In the genomic region with DNA sequence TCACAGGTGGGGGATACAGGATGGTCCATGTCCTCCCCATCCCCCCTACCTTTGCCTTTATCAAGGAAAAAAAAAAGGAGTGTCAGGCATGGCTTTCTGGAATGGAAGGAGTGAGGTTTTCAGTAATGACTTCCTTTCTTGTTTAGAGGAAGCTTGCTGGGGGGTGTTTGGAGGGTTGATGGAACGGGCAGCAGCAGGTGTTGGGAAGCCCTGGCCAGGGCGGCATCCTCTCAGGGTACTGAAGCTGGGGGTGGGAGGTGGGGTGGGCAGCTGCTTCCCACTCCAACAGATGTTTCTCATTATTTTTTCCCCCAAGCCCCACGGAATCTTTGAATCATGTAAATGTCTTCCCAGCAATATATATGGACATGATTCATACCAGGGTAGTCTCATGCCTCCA, we compare ENCODE assay signal across 18 mouse cellular contexts. TPM values are rescaled to one million over a fixed set of nuclear protein-coding genes. Genes with fewer than 3 reads are reported as not detected.
DNase-seq lines count a peak whose midpoint lies in the region; ATAC-seq and TF ChIP-seq lines count a peak whose summit lies in the region.
"Had no signal": no experiment of that assay in that cellular context is flagged by ENCODE, and none has a peak within 500 bp of the region (broad histone marks: within the 10 kb centered on the region; RNA-seq: fewer than 3 reads in every experiment).

No protein-coding gene starts in this region.

- H3K27ac ChIP-seq in heart, embryonic 12.5 days (ENCODE audit: poor library complexity, severe bottlenecking), result peak overlapping the region; percentile 44; the same call in 1 of the 2 replicates
- peak overlapping the region; percentile 43 for H3K27ac ChIP-seq in kidney, embryonic 16.5 days (ENCODE audit: low read length)
- H3K27ac ChIP-seq in liver, postnatal 0 days (ENCODE audit: low read depth), result peak overlapping the region; percentile 61
- H3K27ac ChIP-seq in cerebellum, adult 2 months (ENCODE audit: insufficient read depth, low read length), result no peak overlapping the region
- H3K27ac ChIP-seq: embryonic facial prominence, embryonic 13.5 days; hindbrain, embryonic 12.5 days; left cerebral cortex, adult 2 months; neural tube, embryonic 13.5 days had no signal

- DNase-seq in heart, postnatal 4 days, result no peak
- DNase-seq in kidney, adult 18-20 months, result no peak
- no peak for DNase-seq in liver, postnatal 0 days
- no peak for DNase-seq in left cerebral cortex, adult 18-20 months (ENCODE audit: low spot score in 2 of 2)
- no peak for DNase-seq in cerebellum, adult 2 months
- DNase-seq: adrenal gland, adult 8-10 months; cerebellum, adult 11 months; forebrain, postnatal 0 days; right cerebral cortex, postnatal 14 days had no signal

- no peak for TF ChIP-seq CTCF in C2C12 (IDR thresholded peaks at IDR 0.05; ENCODE audit: control insufficient read depth, insufficient read depth, insufficient read length)
- TF ChIP-seq CTCF in liver, postnatal 0 days (IDR thresholded peaks at IDR 0.05; ENCODE audit: low read depth), result no peak
- no peak for TF ChIP-seq CTCF in cerebellum, adult 2 months (IDR thresholded peaks at IDR 0.05; ENCODE audit: borderline replicate concordance, insufficient read depth, low read depth, low read length)

- ATAC-seq in heart, embryonic 12.5 days (ENCODE audit: insufficient number of reproducible peaks, low FRiP score), result no peak
- no peak for ATAC-seq in kidney, embryonic 16.5 days (ENCODE audit: low FRiP score, low TSS enrichment)
- no peak for ATAC-seq in liver, postnatal 0 days

- H3K79me3 ChIP-seq in C2C12 (ENCODE audit: low read depth), result no peaks in the 10 kb centered on the region

- no peaks in the 10 kb centered on the region for H3K27me3 ChIP-seq in heart, embryonic 12.5 days (replicated peaks)
- H3K27me3 ChIP-seq in kidney, embryonic 16.5 days (ENCODE audit: insufficient read depth, low read length), result no peaks in the 10 kb centered on the region
- no peaks in the 10 kb centered on the region for H3K27me3 ChIP-seq in C2C12 (ENCODE audit: control insufficient read depth, insufficient read depth, insufficient read length)
- H3K27me3 ChIP-seq in liver, postnatal 0 days (ENCODE audit: insufficient read depth, low read length), result no peaks in the 10 kb centered on the region
- H3K27me3 ChIP-seq in cerebellum, adult 2 months (ENCODE audit: control insufficient read depth, insufficient read depth, low read length), result no peaks in the 10 kb centered on the region
- H3K27me3 ChIP-seq: CH12.LX; embryonic facial prominence, embryonic 13.5 days; hindbrain, embryonic 12.5 days; neural tube, embryonic 13.5 days had no signal

- TF ChIP-seq POLR2A in cerebellum, adult 2 months (IDR thresholded peaks at IDR 0.05; ENCODE audit: borderline replicate concordance, insufficient read depth, low read length), result no peak

- 65% methylated on average over 3 of the region's 3 CpGs for WGBS in heart, embryonic 12.5 days
- 43% methylated on average over 3 of the region's 3 CpGs for WGBS in kidney, embryonic 16.5 days
- 74% methylated on average over 3 of the region's 3 CpGs for WGBS in liver, postnatal 0 days (ENCODE audit: insufficient replicate concordance)
- WGBS in cerebellum, adult 2 months, result 45% methylated on average over 3 of the region's 3 CpGs

- TF ChIP-seq EP300 in liver, postnatal 0 days (IDR thresholded peaks at IDR 0.05; ENCODE audit: low read depth), result no peak

- H3K4me3 ChIP-seq in heart, embryonic 12.5 days, result no peak overlapping the region
- no peak overlapping the region for H3K4me3 ChIP-seq in kidney, embryonic 16.5 days (ENCODE audit: low read length)
- no peak overlapping the region for H3K4me3 ChIP-seq in C2C12 (ENCODE audit: insufficient read depth, poor library complexity, severe bottlenecking)
- H3K4me3 ChIP-seq in liver, postnatal 0 days (ENCODE audit: low read depth, low read length), result no peak overlapping the region
- H3K4me3 ChIP-seq in cerebellum, adult 2 months (replicated peaks; ENCODE audit: insufficient read depth, low read depth, low read length), result no peak overlapping the region
- H3K4me3 ChIP-seq: embryonic facial prominence, embryonic 13.5 days; hindbrain, embryonic 12.5 days; left cerebral cortex, adult 2 months; neural tube, embryonic 13.5 days had no signal

- H3K9me3 ChIP-seq in heart, embryonic 12.5 days (replicated peaks), result no peaks in the 10 kb centered on the region; the same call in 1 of the 2 replicates
- H3K9me3 ChIP-seq in kidney, embryonic 16.5 days (ENCODE audit: low read length), result no peaks in the 10 kb centered on the region
- H3K9me3 ChIP-seq in liver, postnatal 0 days (ENCODE audit: low read length), result no peaks in the 10 kb centered on the region
- H3K9me3 ChIP-seq: embryonic facial prominence, embryonic 13.5 days; neural tube, embryonic 13.5 days had no signal

- no peak overlapping the region for H3K4me2 ChIP-seq in heart, embryonic 12.5 days
- no peak overlapping the region for H3K4me2 ChIP-seq in kidney, embryonic 16.5 days (replicated peaks; ENCODE audit: low read depth, low read length)
- no peak overlapping the region for H3K4me2 ChIP-seq in liver, postnatal 0 days (ENCODE audit: low read depth, low read length)
- H3K4me2 ChIP-seq: embryonic facial prominence, embryonic 13.5 days; hindbrain, embryonic 12.5 days; midbrain, embryonic 11.5 days; neural tube, embryonic 13.5 days had no signal

- H3K36me3 ChIP-seq in heart, embryonic 12.5 days, result no peaks in the 10 kb centered on the region
- no peaks in the 10 kb centered on the region for H3K36me3 ChIP-seq in kidney, embryonic 16.5 days (ENCODE audit: insufficient read depth, low read length)
- no peaks in the 10 kb centered on the region for H3K36me3 ChIP-seq in C2C12 (ENCODE audit: control insufficient read depth, insufficient read depth)
- no peaks in the 10 kb centered on the region for H3K36me3 ChIP-seq in liver, postnatal 0 days (replicated peaks; ENCODE audit: insufficient read depth, low read length)
- H3K36me3 ChIP-seq: embryonic facial prominence, embryonic 13.5 days; hindbrain, embryonic 12.5 days; neural tube, embryonic 13.5 days had no signal

- no peaks in the 10 kb centered on the region for H3K79me2 ChIP-seq in C2C12 (ENCODE audit: control insufficient read depth, insufficient read depth)

- no peak overlapping the region for H3K9ac ChIP-seq in heart, embryonic 12.5 days
- no peak overlapping the region for H3K9ac ChIP-seq in kidney, embryonic 16.5 days (replicated peaks; ENCODE audit: low read length)
- no peak overlapping the region for H3K9ac ChIP-seq in liver, postnatal 0 days (replicated peaks)
- H3K9ac ChIP-seq: embryonic facial prominence, embryonic 13.5 days; forebrain, postnatal 0 days; hindbrain, embryonic 12.5 days; neural tube, embryonic 13.5 days had no signal

- H3K4me1 ChIP-seq in heart, embryonic 12.5 days (replicated peaks), result peaks cover 35% of the 10 kb centered on the region
- H3K4me1 ChIP-seq in kidney, embryonic 16.5 days (ENCODE audit: insufficient read depth, low read length), result peaks cover 9% of the 10 kb centered on the region; the same call in 1 of the 2 replicates
- peaks cover 34% of the 10 kb centered on the region for H3K4me1 ChIP-seq in liver, postnatal 0 days (ENCODE audit: insufficient read depth)
- H3K4me1 ChIP-seq in cerebellum, adult 2 months (ENCODE audit: control insufficient read depth, insufficient read depth, low read length), result no peaks in the 10 kb centered on the region
- H3K4me1 ChIP-seq: hindbrain, embryonic 12.5 days; neural tube, embryonic 13.5 days had no signal

- H3ac ChIP-seq in C2C12 (ENCODE audit: control insufficient read depth, insufficient read length, low read depth), result no peak overlapping the region

TF ChIP-seq in C2C12, 6 proteins besides CTCF, POLR2A, EP300 and RAD21:
- TF ChIP-seq MYOG (IDR thresholded peaks at IDR 0.05; ENCODE audit: control insufficient read depth, extremely low read depth, insufficient read length), result no peak
- TF ChIP-seq FOSL1 (IDR thresholded peaks at IDR 0.05; ENCODE audit: insufficient read depth, low read length, poor library complexity, severe bottlenecking), result no peak
- TF ChIP-seq CEBPB (IDR thresholded peaks at IDR 0.05; ENCODE audit: low read depth), result no peak
- TF ChIP-seq USF1 (IDR thresholded peaks at IDR 0.05; ENCODE audit: low read depth), result no peak
- TF ChIP-seq MAX (IDR thresholded peaks at IDR 0.05), result no peak
- peak; percentile 91 for TF ChIP-seq MYOD1 (IDR thresholded peaks at IDR 0.05; ENCODE audit: control insufficient read depth, insufficient read length, low read depth)

RNA-seq across cellular contexts. Expression of a gene that starts 50.3 kb away (rescaled TPM):
- polyA plus RNA-seq in heart, embryonic 12.5 days (2016; fragmentation: Nextera tagmentation; extraction: Ambion mirVana), result 49.9 and 51.3 TPM in 2 replicates
- total RNA-seq in heart, postnatal 4 days (2021), result 10 to 100 TPM; 85.0 to 86.1 TPM
- 35.8 and 36.4 TPM in 2 replicates for polyA plus RNA-seq in kidney, embryonic 16.5 days (2015; fragmentation: Nextera tagmentation; extraction: Ambion mirVana)
- polyA plus RNA-seq in C2C12 (2012; fragmentation: generic; extraction: Trizol), result 27.8 TPM
- 17.6 TPM in 2 replicates for polyA plus RNA-seq in liver, postnatal 0 days (2015; fragmentation: Nextera tagmentation; extraction: Ambion mirVana)
- 10 to 100 TPM; 18.4 to 19.3 TPM for total RNA-seq in left cerebral cortex, adult 18-20 months (2021)
- 20.4 and 23.1 TPM in 2 replicates for polyA plus RNA-seq in cerebellum, adult 2 months (2012; rRNA removed)
